Mouse (Mus musculus) C2C12 (cell line): ENCODE results near the gene Bpifb4.

Source experiments
- CEBPB ChIP-seq: IDR thresholded peaks from one replicate; pipeline ENCODE4 v1.6.1; 2011; ENCODE audit warnings: low read depth, mild to moderate bottlenecking, control low read depth, moderate library complexity
- CTCF ChIP-seq: IDR thresholded peaks from one replicate; pipeline ENCODE4 v1.5.1; 2011; ENCODE audit not compliant: control insufficient read depth, insufficient read depth, insufficient read length
- MAX ChIP-seq: IDR thresholded peaks from one replicate; pipeline ENCODE4 v1.6.1; 2011; ENCODE audit warnings: mild to moderate bottlenecking, control low read depth
- MYOD1 ChIP-seq: IDR thresholded peaks from one replicate; pipeline ENCODE4 v1.6.1; 2011; ENCODE audit warnings: low read depth; ENCODE audit not compliant: control insufficient read depth, insufficient read length
- MYOG ChIP-seq: IDR thresholded peaks from one replicate; pipeline ENCODE4 v1.6.1; 2011; ENCODE audit not compliant: control insufficient read depth, insufficient read length; ENCODE audit errors: extremely low read depth
- USF1 ChIP-seq: IDR thresholded peaks from one replicate; pipeline ENCODE4 v1.6.1; 2011; ENCODE audit warnings: low read depth, mild to moderate bottlenecking, control low read depth, moderate library complexity

DNA sequence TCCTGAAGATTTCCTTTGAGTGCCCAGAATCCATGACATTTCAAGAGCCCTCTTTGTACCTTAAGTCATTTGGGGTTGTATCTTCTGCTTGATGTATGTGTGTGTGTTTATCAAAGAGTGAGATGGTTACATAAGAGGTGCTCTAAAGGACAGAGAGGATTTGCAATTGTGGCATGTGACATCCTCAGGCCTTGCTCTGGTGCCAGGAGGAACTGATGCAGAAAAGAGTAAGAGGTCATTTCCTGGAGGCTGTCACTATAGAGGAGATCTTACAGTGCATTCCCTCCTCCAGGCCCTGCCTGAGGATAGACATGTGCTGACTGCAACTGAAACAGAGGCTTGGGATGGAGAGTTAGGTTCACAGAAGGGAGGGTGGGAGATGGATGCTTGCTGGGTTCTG lies 63.0 kb downstream of the Bpifb4 start:
- no peak for TF ChIP-seq CTCF
- TF ChIP-seq MAX = no peak
- TF ChIP-seq USF1 = no peak
- TF ChIP-seq MYOG = no peak
- TF ChIP-seq MYOD1 = no peak
- TF ChIP-seq CEBPB = no peak
